Mouse (Mus musculus) myocyte (in vitro differentiated cells): ENCODE data around the gene Stat5b.

ENCODE experiments used
- CEBPB ChIP-seq: IDR thresholded peaks from 2 replicates; pipeline ENCODE4 v1.6.1; 2011; ENCODE audit warnings: mild to moderate bottlenecking, moderate library complexity; ENCODE audit not compliant: poor library complexity, insufficient read depth, severe bottlenecking
- E2F4 ChIP-seq: IDR thresholded peaks from one replicate; pipeline ENCODE4 v1.6.1; 2011; ENCODE audit warnings: mild to moderate bottlenecking, control low read depth, moderate library complexity; ENCODE audit not compliant: insufficient read depth
- MAX ChIP-seq: IDR thresholded peaks from one replicate; pipeline ENCODE4 v1.6.1; 2011; ENCODE audit warnings: low read depth, mild to moderate bottlenecking, control low read depth
- MYOD1 ChIP-seq, 3 experiments: IDR thresholded peaks; one replicate each; pipeline ENCODE4 v1.6.1; 2011; ENCODE audit warnings: control low read depth in 2 of 3, low read depth in 2 of 3, mild to moderate bottlenecking in 2 of 3, moderate library complexity in 1 of 3; ENCODE audit not compliant: insufficient read length in 2 of 3, control insufficient read depth in 1 of 3
- MYOG ChIP-seq, 3 experiments: IDR thresholded peaks; one replicate each; pipeline ENCODE4 v1.6.1; 2011; ENCODE audit warnings: control low read depth in 2 of 3, low read depth in 2 of 3, mild to moderate bottlenecking in 2 of 3; ENCODE audit not compliant: insufficient read length in 2 of 3, control insufficient read depth in 1 of 3, insufficient read depth in 1 of 3
- POLR2A ChIP-seq: IDR thresholded peaks from one replicate; pipeline ENCODE4 v1.6.1; 2011; ENCODE audit warnings: low read depth, mild to moderate bottlenecking, control low read depth, moderate library complexity; ENCODE audit not compliant: insufficient read length
- POLR2AphosphoS2 ChIP-seq: IDR thresholded peaks from one replicate; pipeline ENCODE4 v1.6.1; 2011; ENCODE audit warnings: low read depth, control low read depth; ENCODE audit not compliant: insufficient read length
- REST ChIP-seq: IDR thresholded peaks from one replicate; pipeline ENCODE4 v1.6.1; 2011; ENCODE audit warnings: mild to moderate bottlenecking, control low read depth, moderate library complexity; ENCODE audit not compliant: insufficient read depth, insufficient read length
- SRF ChIP-seq: IDR thresholded peaks from one replicate; pipeline ENCODE4 v1.6.1; 2011; ENCODE audit warnings: low read depth; ENCODE audit not compliant: control insufficient read depth, insufficient read length
- TCF12 ChIP-seq: IDR thresholded peaks from one replicate; pipeline ENCODE4 v1.6.1; 2011; ENCODE audit warnings: mild to moderate bottlenecking, control low read depth; ENCODE audit not compliant: poor library complexity, insufficient read depth, severe bottlenecking
- TCF3 ChIP-seq: IDR thresholded peaks from one replicate; pipeline ENCODE4 v1.6.1; 2011; ENCODE audit warnings: low read depth, control low read depth; ENCODE audit not compliant: insufficient read length
- USF1 ChIP-seq: IDR thresholded peaks from one replicate; pipeline ENCODE4 v1.6.1; 2011; ENCODE audit warnings: low read depth, mild to moderate bottlenecking, control low read depth, moderate library complexity

DNA sequence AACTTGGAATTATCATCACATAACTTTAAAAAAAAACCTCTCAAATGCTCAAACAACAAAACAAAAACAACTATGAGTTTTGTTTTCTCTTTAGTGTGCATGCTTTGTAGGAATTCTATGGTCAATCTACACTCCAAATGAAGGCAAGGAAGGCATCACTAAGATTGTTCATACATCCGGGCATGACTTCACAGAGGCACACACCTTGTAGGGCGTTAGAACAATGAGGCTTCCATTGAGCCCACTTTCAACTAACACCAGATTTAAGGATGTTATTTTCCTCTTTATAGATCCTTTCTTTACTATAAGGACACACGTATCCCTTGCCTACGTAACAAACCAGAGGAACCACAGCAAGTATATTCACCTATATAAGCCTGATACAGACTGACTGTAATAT, 3.0 kb downstream of the Stat5b start:
- TF ChIP-seq POLR2AphosphoS2 = no peak
- TF ChIP-seq MAX = no peak
- no peak for TF ChIP-seq POLR2A
- no peak for TF ChIP-seq TCF12
- TF ChIP-seq USF1 = no peak
- TF ChIP-seq MYOD1 (IDR thresholded peaks at IDR 0.05; ENCODE audit: control insufficient read depth in 1 of 3, insufficient read length in 2 of 3, low read depth in 2 of 3) = no peak
- TF ChIP-seq MYOG (IDR thresholded peaks at IDR 0.05; ENCODE audit: control insufficient read depth in 1 of 3, insufficient read depth in 1 of 3, insufficient read length in 2 of 3, low read depth in 2 of 3) = no peak
- TF ChIP-seq REST = no peak
- TF ChIP-seq E2F4 = no peak
- no peak for TF ChIP-seq CEBPB
- TF ChIP-seq SRF = no peak
- TF ChIP-seq TCF3 = no peak
